Mouse (Mus musculus) neural tube, embryonic 11.5 days (tissue): ENCODE measurements around the gene Pdcd1lg2. TPM values are rescaled to one million over a fixed set of nuclear protein-coding genes. Genes with fewer than 3 reads are reported as not detected.

Experiments
- ATAC-seq: fragments of 200-750 bp; cut with Nextera tagmentation; 2 replicates; pipeline ENCODE4 v1.8.0; 2017; ENCODE audit warnings: moderate number of reproducible peaks, mild to moderate bottlenecking, moderate TSS enrichment, moderate library complexity; ENCODE audit not compliant: insufficient read depth, low FRiP score, low TSS enrichment
- DNase-seq: peaks from one replicate; pipeline ENCODE4 v3.0.0-alpha.2; 2015; ENCODE audit warnings: low spot score
- H3K27ac ChIP-seq: fragments of 300-500 bp; sonication (generic); 2 replicates; pipeline ENCODE4 v1.5.1; 2014; ENCODE audit warnings: low read depth, mild to moderate bottlenecking, low read length
- H3K27me3 ChIP-seq: fragments of 300-500 bp; sonication (generic); 2 replicates; pipeline ENCODE4 v1.6.1; 2014; ENCODE audit warnings: mild to moderate bottlenecking, low read length, mixed read lengths; ENCODE audit not compliant: control insufficient read depth, insufficient read depth
- H3K36me3 ChIP-seq: fragments of 300-500 bp; sonication (generic); 2 replicates; pipeline ENCODE4 v1.6.1; 2014; ENCODE audit warnings: mild to moderate bottlenecking, low read length, moderate library complexity, mixed read lengths; ENCODE audit not compliant: control insufficient read depth, insufficient read depth
- H3K4me1 ChIP-seq: fragments of 300-500 bp; sonication (generic); 2 replicates; pipeline ENCODE4 v1.6.1; 2014; ENCODE audit warnings: low read length, mixed read lengths; ENCODE audit not compliant: control insufficient read depth, insufficient read depth
- H3K4me2 ChIP-seq: fragments of 300-500 bp; sonication (generic); 2 replicates; pipeline ENCODE4 v1.6.1; 2014; ENCODE audit warnings: low read depth, mild to moderate bottlenecking, moderate library complexity
- H3K4me3 ChIP-seq: fragments of 300-500 bp; sonication (generic); 2 replicates; pipeline ENCODE4 v1.5.1; 2014; ENCODE audit warnings: low read depth, low read length
- H3K9ac ChIP-seq: fragments of 300-500 bp; sonication (generic); 2 replicates; pipeline ENCODE4 v1.6.1; 2014; ENCODE audit warnings: mild to moderate bottlenecking, low read length
- H3K9me3 ChIP-seq: fragments of 300-500 bp; sonication (generic); 2 replicates; pipeline ENCODE4 v1.6.1; 2016; ENCODE audit warnings: low read length; ENCODE audit not compliant: control insufficient read depth
- WGBS: fragments of 180-500 bp; shearing (Covaris S2); extraction: QIAGEN DNeasy Blood & Tissue Kit; methylation state at CpG from one replicate; pipeline ENCODE4 v1.1.7; 2014; 5-methylcytosine and 5-hydroxymethylcytosine counted together
- polyA plus RNA-seq: library from polyadenylated mRNA; unstranded; fragments of >200 nt; fragmentation: Nextera tagmentation; extraction: Ambion mirVana; gene quantifications from 2 replicates; pipeline ENCODE4 v1.2.1, GENCODE M21; 2014

Pdcd1lg2 gene
- polyA plus RNA-seq, 1 experiment from 2014 or later, result not detected

GRCm38 (mm10) chr19:29487326-29488072 lies 76.8 kb downstream of the Pdcd1lg2 start:
- WGBS, result 93% methylated on average over 14 of the region's 14 CpGs
- no peak overlapping the region for H3K4me3 ChIP-seq

GRCm38 (mm10) chr19:29488073-29488390 lies 77.3 kb downstream of the Pdcd1lg2 start:
- DNase-seq (no peak), ATAC-seq (no peak)
- Histone ChIP-seq H3K27me3 (no peaks in the 10 kb centered on the region), H3K4me3 (no peak overlapping the region), H3K27ac (no peak overlapping the region), H3K4me2 (no peak overlapping the region), H3K9ac (no peak overlapping the region), H3K9me3 (no peaks in the 10 kb centered on the region), H3K4me1 (no peaks in the 10 kb centered on the region), H3K36me3 (no peaks in the 10 kb centered on the region)
- WGBS, result 62% methylated on average over 6 of the region's 6 CpGs

More at GRCm38 (mm10) chr19:29487326-29488072, 76.8 kb downstream of the Pdcd1lg2 start:
- H3K4me2 ChIP-seq, result no peak overlapping the region
- DNase-seq (no peak), ATAC-seq (no peak)
- no peaks in the 10 kb centered on the region for H3K36me3 ChIP-seq
- H3K9ac ChIP-seq, result no peak overlapping the region
- no peaks in the 10 kb centered on the region for H3K27me3 ChIP-seq
- no peaks in the 10 kb centered on the region for H3K4me1 ChIP-seq
- H3K27ac ChIP-seq, result no peak overlapping the region
- H3K9me3 ChIP-seq, result no peaks in the 10 kb centered on the region

- no peak overlapping the region for H3K4me2 ChIP-seq
- no peaks in the 10 kb centered on the region for H3K4me1 ChIP-seq
- WGBS, result 65% methylated on average over 10 of the region's 10 CpGs
- H3K4me3 ChIP-seq, result no peak overlapping the region
- H3K9ac ChIP-seq, result no peak overlapping the region
- DNase-seq, result no peak
- no peaks in the 10 kb centered on the region for H3K36me3 ChIP-seq
- H3K27me3 ChIP-seq, result no peaks in the 10 kb centered on the region
- no peak overlapping the region for H3K27ac ChIP-seq
- H3K9me3 ChIP-seq, result no peaks in the 10 kb centered on the region
- no peak for ATAC-seq
These were observed 77.7 kb downstream of the Pdcd1lg2 start for GRCm38 (mm10) chr19:29488420-29488819.

GRCm38 (mm10) chr19:29489785-29490284 lies 79.1 kb downstream of the Pdcd1lg2 start:
- no peak overlapping the region for H3K9ac ChIP-seq

GRCm38 (mm10) chr19:29491467-29491866 lies 80.7 kb downstream of the Pdcd1lg2 start:
- no peaks in the 10 kb centered on the region for H3K9me3 ChIP-seq
- no peaks in the 10 kb centered on the region for H3K4me1 ChIP-seq
- H3K4me3 ChIP-seq, result no peak overlapping the region
- 74% methylated on average over 9 of the region's 9 CpGs for WGBS
- no peak overlapping the region for H3K27ac ChIP-seq
- H3K4me2 ChIP-seq, result no peak overlapping the region
- no peak overlapping the region for H3K9ac ChIP-seq
- ATAC-seq, result no peak
- no peak for DNase-seq
- no peaks in the 10 kb centered on the region for H3K27me3 ChIP-seq
- no peaks in the 10 kb centered on the region for H3K36me3 ChIP-seq

More at GRCm38 (mm10) chr19:29489785-29490284, 79.1 kb downstream of the Pdcd1lg2 start:
- ATAC-seq (no peak), DNase-seq (no peak)
- no peak overlapping the region for H3K27ac ChIP-seq
- no peak overlapping the region for H3K4me2 ChIP-seq
- H3K9me3 ChIP-seq, result no peaks in the 10 kb centered on the region
- 72% methylated on average over 3 of the region's 3 CpGs for WGBS
- H3K4me1 ChIP-seq, result no peaks in the 10 kb centered on the region
- H3K4me3 ChIP-seq, result no peak overlapping the region
- no peaks in the 10 kb centered on the region for H3K27me3 ChIP-seq
- H3K36me3 ChIP-seq, result no peaks in the 10 kb centered on the region

GRCm38 (mm10) chr19:29494454-29494853 lies 83.7 kb downstream of the Pdcd1lg2 start:
- Histone ChIP-seq H3K27ac (no peak overlapping the region), H3K4me3 (no peak overlapping the region), H3K9me3 (no peaks in the 10 kb centered on the region), H3K4me1 (no peaks in the 10 kb centered on the region), H3K27me3 (no peaks in the 10 kb centered on the region), H3K9ac (no peak overlapping the region), H3K36me3 (no peaks in the 10 kb centered on the region), H3K4me2 (no peak overlapping the region)
- ATAC-seq, result no peak
- 81% methylated on average over 4 of the region's 4 CpGs for WGBS
- no peak for DNase-seq

GRCm38 (mm10) chr19:29496001-29496597 lies 85.4 kb downstream of the Pdcd1lg2 start:
- ATAC-seq (no peak), DNase-seq (no peak)
- no peak overlapping the region for H3K4me3 ChIP-seq
- no peaks in the 10 kb centered on the region for H3K27me3 ChIP-seq
- no peak overlapping the region for H3K27ac ChIP-seq
- 82% methylated on average over 6 of the region's 6 CpGs for WGBS
- H3K9ac ChIP-seq, result no peak overlapping the region
- no peak overlapping the region for H3K4me2 ChIP-seq
- H3K36me3 ChIP-seq, result no peaks in the 10 kb centered on the region
- no peaks in the 10 kb centered on the region for H3K4me1 ChIP-seq
- H3K9me3 ChIP-seq, result no peaks in the 10 kb centered on the region

GRCm38 (mm10) chr19:29496786-29497557 lies 86.3 kb downstream of the Pdcd1lg2 start:
- no peak overlapping the region for H3K9ac ChIP-seq
- WGBS, result 82% methylated on average over 7 of the region's 7 CpGs
- no peak overlapping the region for H3K27ac ChIP-seq
- no peaks in the 10 kb centered on the region for H3K27me3 ChIP-seq
- H3K4me2 ChIP-seq, result no peak overlapping the region
- no peak for ATAC-seq
- no peaks in the 10 kb centered on the region for H3K4me1 ChIP-seq
- H3K4me3 ChIP-seq, result no peak overlapping the region
- no peak for DNase-seq
- H3K36me3 ChIP-seq, result no peaks in the 10 kb centered on the region
- H3K9me3 ChIP-seq, result no peaks in the 10 kb centered on the region
